Mouse (Mus musculus) midbrain, embryonic 15.5 days (tissue): ENCODE measurements around the gene Mier2. TPM values are rescaled to one million over a fixed set of nuclear protein-coding genes. Genes with fewer than 3 reads are reported as not detected.

ENCODE experiments used
- ATAC-seq: fragments of 200-750 bp; cut with Nextera tagmentation; replicated peaks from 2 replicates; pipeline ENCODE4 v1.8.0; 2017; ENCODE audit warnings: moderate TSS enrichment
- H3K27ac ChIP-seq: fragments of 300-500 bp; sonication (generic); 2 replicates; pipeline ENCODE4 v1.5.1; 2015; ENCODE audit warnings: mild to moderate bottlenecking, inconsistent platforms
- H3K27me3 ChIP-seq: fragments of 300-500 bp; sonication (generic); replicated peaks from 2 replicates; pipeline ENCODE4 v1.6.1; 2015; ENCODE audit warnings: inconsistent platforms
- H3K36me3 ChIP-seq: fragments of 300-500 bp; sonication (generic); replicated peaks from 2 replicates; pipeline ENCODE4 v1.6.1; 2015; ENCODE audit warnings: inconsistent platforms
- H3K4me1 ChIP-seq: fragments of 300-500 bp; sonication (generic); 2 replicates; pipeline ENCODE4 v1.6.1; 2015; ENCODE audit warnings: inconsistent platforms
- H3K4me2 ChIP-seq: fragments of 300-500 bp; sonication (generic); 2 replicates; pipeline ENCODE4 v1.6.1; 2015; ENCODE audit warnings: inconsistent platforms, mild to moderate bottlenecking, moderate library complexity
- H3K4me3 ChIP-seq: fragments of 300-500 bp; sonication (generic); 2 replicates; pipeline ENCODE4 v1.5.1; 2015; ENCODE audit warnings: mild to moderate bottlenecking, inconsistent platforms
- H3K9ac ChIP-seq: fragments of 300-500 bp; sonication (generic); 2 replicates; pipeline ENCODE4 v1.6.1; 2015; ENCODE audit warnings: mild to moderate bottlenecking, inconsistent platforms
- H3K9me3 ChIP-seq: fragments of 300-500 bp; sonication (generic); 2 replicates; pipeline ENCODE4 v1.6.1; 2016; ENCODE audit warnings: inconsistent platforms
- WGBS: fragments of 180-500 bp; shearing (Covaris S2); methylation state at CpG from one replicate; pipeline ENCODE4 v1.1.7; 2015; ENCODE audit warnings: mixed read lengths; 5-methylcytosine and 5-hydroxymethylcytosine counted together
- polyA plus RNA-seq: library from polyadenylated mRNA; unstranded; fragments of >200 nt; fragmentation: Nextera tagmentation; extraction: Ambion mirVana; gene quantifications from 2 replicates; pipeline ENCODE4 v1.2.1, GENCODE M21; 2015

Gene Mier2
- polyA plus RNA-seq, 1 experiment from 2014 or later: 70.4 TPM

- no peak overlapping the region for H3K9ac ChIP-seq
- peaks cover 28% of the 10 kb centered on the region for H3K36me3 ChIP-seq
- no peak for ATAC-seq
- no peak overlapping the region for H3K4me2 ChIP-seq
- no peak overlapping the region for H3K27ac ChIP-seq
- no peaks in the 10 kb centered on the region for H3K9me3 ChIP-seq
- no peak overlapping the region for H3K4me3 ChIP-seq
- H3K4me1 ChIP-seq: no peaks in the 10 kb centered on the region
- H3K27me3 ChIP-seq: no peaks in the 10 kb centered on the region
- WGBS: 92% methylated on average over 11 of the region's 11 CpGs
Observed at GRCm38 (mm10) chr10:79546483-79546882, 8.5 kb downstream of the Mier2 start.

GRCm38 (mm10) chr10:79545891-79546290 lies 9.1 kb downstream of the Mier2 start:
- Histone ChIP-seq H3K9ac (no peak overlapping the region), H3K4me2 (no peak overlapping the region), H3K4me3 (no peak overlapping the region), H3K36me3 (peaks cover 31% of the 10 kb centered on the region), H3K27me3 (no peaks in the 10 kb centered on the region), H3K27ac (no peak overlapping the region), H3K9me3 (no peaks in the 10 kb centered on the region), H3K4me1 (no peaks in the 10 kb centered on the region)
- WGBS: 89% methylated on average over 12 of the region's 12 CpGs
- ATAC-seq: no peak

- WGBS: 93% methylated on average over 5 of the region's 5 CpGs
- Histone ChIP-seq H3K27ac (no peak overlapping the region), H3K36me3 (peaks cover 34% of the 10 kb centered on the region), H3K4me3 (no peak overlapping the region), H3K27me3 (no peaks in the 10 kb centered on the region), H3K4me1 (no peaks in the 10 kb centered on the region), H3K4me2 (no peak overlapping the region), H3K9ac (no peak overlapping the region), H3K9me3 (no peaks in the 10 kb centered on the region)
- no peak for ATAC-seq
Observed at GRCm38 (mm10) chr10:79544631-79545030, 10.4 kb downstream of the Mier2 start.

GRCm38 (mm10) chr10:79543884-79544597 lies 11.0 kb downstream of the Mier2 start:
- Histone ChIP-seq H3K4me2 (no peak overlapping the region), H3K9me3 (no peaks in the 10 kb centered on the region), H3K27me3 (no peaks in the 10 kb centered on the region), H3K9ac (no peak overlapping the region), H3K27ac (no peak overlapping the region), H3K4me1 (no peaks in the 10 kb centered on the region), H3K4me3 (no peak overlapping the region), H3K36me3 (peaks cover 35% of the 10 kb centered on the region)
- WGBS: 83% methylated on average over 9 of the region's 9 CpGs
- no peak for ATAC-seq

- Histone ChIP-seq H3K27me3 (no peaks in the 10 kb centered on the region), H3K9ac (no peak overlapping the region), H3K4me1 (no peaks in the 10 kb centered on the region), H3K36me3 (peaks cover 35% of the 10 kb centered on the region), H3K4me2 (no peak overlapping the region), H3K4me3 (no peak overlapping the region), H3K9me3 (no peaks in the 10 kb centered on the region), H3K27ac (no peak overlapping the region)
- no peak for ATAC-seq
- WGBS: 98% methylated on average over 11 of the region's 11 CpGs
Observed at GRCm38 (mm10) chr10:79542171-79542570, 12.8 kb downstream of the Mier2 start.

- Histone ChIP-seq H3K9me3 (no peaks in the 10 kb centered on the region), H3K9ac (no peak overlapping the region)
- 83% methylated on average over 15 of the region's 15 CpGs for WGBS
Observed at GRCm38 (mm10) chr10:79541522-79541921, 13.5 kb downstream of the Mier2 start.

GRCm38 (mm10) chr10:79540746-79541145 lies 14.3 kb downstream of the Mier2 start:
- peaks cover 32% of the 10 kb centered on the region for H3K36me3 ChIP-seq
- WGBS: 95% methylated on average over 11 of the region's 11 CpGs

More at GRCm38 (mm10) chr10:79541522-79541921, 13.5 kb downstream of the Mier2 start:
- peaks cover 32% of the 10 kb centered on the region for H3K36me3 ChIP-seq
- H3K27ac ChIP-seq: no peak overlapping the region
- no peak for ATAC-seq
- no peaks in the 10 kb centered on the region for H3K27me3 ChIP-seq
- no peaks in the 10 kb centered on the region for H3K4me1 ChIP-seq
- H3K4me3 ChIP-seq: no peak overlapping the region
- no peak overlapping the region for H3K4me2 ChIP-seq

GRCm38 (mm10) chr10:79539701-79540495 lies 15.1 kb downstream of the Mier2 start:
- Histone ChIP-seq H3K4me2 (no peak overlapping the region), H3K4me3 (no peak overlapping the region), H3K4me1 (no peaks in the 10 kb centered on the region), H3K27me3 (no peaks in the 10 kb centered on the region), H3K27ac (no peak overlapping the region), H3K9me3 (no peaks in the 10 kb centered on the region), H3K9ac (no peak overlapping the region), H3K36me3 (peaks cover 27% of the 10 kb centered on the region)
- WGBS: 94% methylated on average over 16 of the region's 16 CpGs
- ATAC-seq: no peak

More at GRCm38 (mm10) chr10:79540746-79541145, 14.3 kb downstream of the Mier2 start:
- no peak overlapping the region for H3K4me3 ChIP-seq
- no peaks in the 10 kb centered on the region for H3K4me1 ChIP-seq
- H3K4me2 ChIP-seq: no peak overlapping the region
- no peak overlapping the region for H3K27ac ChIP-seq
- no peaks in the 10 kb centered on the region for H3K27me3 ChIP-seq
- no peak for ATAC-seq
- no peak overlapping the region for H3K9ac ChIP-seq
- H3K9me3 ChIP-seq: no peaks in the 10 kb centered on the region

- H3K4me1 ChIP-seq: peaks cover 2% of the 10 kb centered on the region; the same call in 1 of the 2 replicates
- H3K36me3 ChIP-seq: peaks cover 19% of the 10 kb centered on the region
- no peak for ATAC-seq
- no peak overlapping the region for H3K4me2 ChIP-seq
- no peak overlapping the region for H3K9ac ChIP-seq
- no peak overlapping the region for H3K27ac ChIP-seq
- WGBS: 81% methylated on average over 4 of the region's 4 CpGs
- H3K4me3 ChIP-seq: no peak overlapping the region
- H3K27me3 ChIP-seq: no peaks in the 10 kb centered on the region
- no peaks in the 10 kb centered on the region for H3K9me3 ChIP-seq
Observed at GRCm38 (mm10) chr10:79538873-79539272, 16.1 kb downstream of the Mier2 start.

GRCm38 (mm10) chr10:79538323-79538722 lies 16.7 kb downstream of the Mier2 start:
- H3K4me1 ChIP-seq: peaks cover 7% of the 10 kb centered on the region
- WGBS: 88% methylated on average over 3 of the region's 3 CpGs
- H3K9ac ChIP-seq: no peak overlapping the region
- no peak overlapping the region for H3K27ac ChIP-seq
- no peak overlapping the region for H3K4me2 ChIP-seq
- peaks cover 17% of the 10 kb centered on the region for H3K36me3 ChIP-seq
- no peaks in the 10 kb centered on the region for H3K27me3 ChIP-seq
- no peaks in the 10 kb centered on the region for H3K9me3 ChIP-seq
- H3K4me3 ChIP-seq: no peak overlapping the region
- ATAC-seq: no peak

GRCm38 (mm10) chr10:79537781-79538180 lies 17.2 kb downstream of the Mier2 start:
- Histone ChIP-seq H3K4me1 (peaks cover 12% of the 10 kb centered on the region), H3K36me3 (peaks cover 17% of the 10 kb centered on the region), H3K27ac (no peak overlapping the region), H3K27me3 (no peaks in the 10 kb centered on the region), H3K9ac (no peak overlapping the region), H3K9me3 (no peaks in the 10 kb centered on the region), H3K4me2 (no peak overlapping the region), H3K4me3 (no peak overlapping the region)
- no peak for ATAC-seq
- WGBS: 84% methylated on average over 2 of the region's 2 CpGs

- H3K27ac ChIP-seq: no peak overlapping the region
- ATAC-seq: no peak
- WGBS: 93% methylated on average over 7 of the region's 7 CpGs
- H3K9me3 ChIP-seq: no peaks in the 10 kb centered on the region
- H3K4me1 ChIP-seq: peaks cover 12% of the 10 kb centered on the region
- H3K4me3 ChIP-seq: no peak overlapping the region
- no peak overlapping the region for H3K4me2 ChIP-seq
- H3K9ac ChIP-seq: no peak overlapping the region
- H3K36me3 ChIP-seq: peaks cover 17% of the 10 kb centered on the region
- H3K27me3 ChIP-seq: no peaks in the 10 kb centered on the region
Observed at GRCm38 (mm10) chr10:79537271-79537670, 17.7 kb downstream of the Mier2 start.
